Mouse (Mus musculus) left cerebral cortex, postnatal 10 days (tissue): Measurements from ENCODE around the gene Pacsin2. TPM values are rescaled to one million over a fixed set of nuclear protein-coding genes. Genes with fewer than 3 reads are reported as not detected.
A peak's percentile ranks its signal among the peaks of the same experiment; 100 is the strongest.

Experiments used
- DNase-seq, 2 experiments: peaks; one replicate each; pipeline ENCODE4 v3.0.0; 2021 to 2022; ENCODE audit warnings: low spot score in 2 of 2, mixed read lengths in 1 of 2; ENCODE audit errors: extremely low spot score in 1 of 2
- intact Hi-C: fragments of 180-260 bp; cut with DNase I; formaldehyde crosslinking; loops from one replicate; pipeline ENCODE4 v1.15.1; 2025
- total RNA-seq, 2 experiments: library from RNA; stranded (reverse); gene quantifications; 2 replicates each; pipeline ENCODE4 v1.2.3; 2021

Gene Pacsin2
- total RNA-seq, 2 experiments from 2014 or later: 47.5 to 48.6 TPM

GRCm38 (mm10) chr15:83455637-83456036 lies 8.8 kb downstream of the Pacsin2 start:
- DNase-seq: no peak
- intact Hi-C loops: no loop called here

GRCm38 (mm10) chr15:83455034-83455433 lies 9.4 kb downstream of the Pacsin2 start:
- intact Hi-C loops: no loop called here
- no peak for DNase-seq

GRCm38 (mm10) chr15:83454419-83454818 lies 10.0 kb downstream of the Pacsin2 start:
- intact Hi-C loops: no loop called here
- DNase-seq: no peak

- DNase-seq: no peak
- intact Hi-C loops: no loop called here
Measured at GRCm38 (mm10) chr15:83453879-83454278, 10.5 kb downstream of the Pacsin2 start.

GRCm38 (mm10) chr15:83452219-83452760 lies 12.1 kb downstream of the Pacsin2 start:
- intact Hi-C loops: no loop called here
- DNase-seq: no peak

- DNase-seq: no peak
- intact Hi-C loops: no loop called here
Measured at GRCm38 (mm10) chr15:83451621-83452210, 12.7 kb downstream of the Pacsin2 start.

- DNase-seq: no peak
- intact Hi-C loops: no loop called here
Measured at GRCm38 (mm10) chr15:83450007-83450406, 14.4 kb downstream of the Pacsin2 start.

- intact Hi-C loops: no loop called here
- DNase-seq: peak in 1 of 2 experiments; percentile 39
Measured at GRCm38 (mm10) chr15:83448646-83449045, 15.8 kb downstream of the Pacsin2 start.

- peak; percentile 44 to 64 for DNase-seq
- intact Hi-C loops: no loop called here
Measured at GRCm38 (mm10) chr15:83447791-83448544, 16.4 kb downstream of the Pacsin2 start.

- intact Hi-C loops: no loop called here
- DNase-seq: no peak
Measured at GRCm38 (mm10) chr15:83445908-83446307, 18.5 kb downstream of the Pacsin2 start.

GRCm38 (mm10) chr15:83445383-83445782 lies 19.0 kb downstream of the Pacsin2 start:
- DNase-seq: no peak
- intact Hi-C loops: no loop called here

- intact Hi-C loops: no loop called here
- no peak for DNase-seq
Measured at GRCm38 (mm10) chr15:83444425-83444824, 20.0 kb downstream of the Pacsin2 start.

GRCm38 (mm10) chr15:83442495-83443037 lies 21.8 kb downstream of the Pacsin2 start:
- no peak for DNase-seq
- intact Hi-C loops: no loop called here

- intact Hi-C loops: no loop called here
- DNase-seq: no peak
Measured at GRCm38 (mm10) chr15:83440726-83441125, 23.7 kb downstream of the Pacsin2 start.

GRCm38 (mm10) chr15:83436541-83436940 lies 27.9 kb downstream of the Pacsin2 start:
- intact Hi-C loops: no loop called here
- DNase-seq: no peak

GRCm38 (mm10) chr15:83435324-83436090 lies 28.9 kb downstream of the Pacsin2 start:
- DNase-seq: peak in 1 of 2 experiments; percentile 55
- intact Hi-C loops: no loop called here

GRCm38 (mm10) chr15:83434692-83435091 lies 29.7 kb downstream of the Pacsin2 start:
- intact Hi-C loops: no loop called here
- no peak for DNase-seq

GRCm38 (mm10) chr15:83433344-83433743 lies 31.1 kb downstream of the Pacsin2 start:
- no peak for DNase-seq
- intact Hi-C loops: no loop called here
